Mouse (Mus musculus) ES-CJ7 (cell line): ENCODE measurements around the gene Spp2.
A peak's percentile ranks its signal among the peaks of the same experiment; 100 is the strongest.
"Not testable (repeated sequence)": the region's sequence is repeated elsewhere in the genome, so short reads cannot be mapped to it uniquely, and the experiment has no call there.

Experiments
- DNase-seq: peaks from one replicate; pipeline ENCODE4 v3.0.0; 2011; ENCODE audit warnings: low read depth, low spot score

Spp2 gene

DNA sequence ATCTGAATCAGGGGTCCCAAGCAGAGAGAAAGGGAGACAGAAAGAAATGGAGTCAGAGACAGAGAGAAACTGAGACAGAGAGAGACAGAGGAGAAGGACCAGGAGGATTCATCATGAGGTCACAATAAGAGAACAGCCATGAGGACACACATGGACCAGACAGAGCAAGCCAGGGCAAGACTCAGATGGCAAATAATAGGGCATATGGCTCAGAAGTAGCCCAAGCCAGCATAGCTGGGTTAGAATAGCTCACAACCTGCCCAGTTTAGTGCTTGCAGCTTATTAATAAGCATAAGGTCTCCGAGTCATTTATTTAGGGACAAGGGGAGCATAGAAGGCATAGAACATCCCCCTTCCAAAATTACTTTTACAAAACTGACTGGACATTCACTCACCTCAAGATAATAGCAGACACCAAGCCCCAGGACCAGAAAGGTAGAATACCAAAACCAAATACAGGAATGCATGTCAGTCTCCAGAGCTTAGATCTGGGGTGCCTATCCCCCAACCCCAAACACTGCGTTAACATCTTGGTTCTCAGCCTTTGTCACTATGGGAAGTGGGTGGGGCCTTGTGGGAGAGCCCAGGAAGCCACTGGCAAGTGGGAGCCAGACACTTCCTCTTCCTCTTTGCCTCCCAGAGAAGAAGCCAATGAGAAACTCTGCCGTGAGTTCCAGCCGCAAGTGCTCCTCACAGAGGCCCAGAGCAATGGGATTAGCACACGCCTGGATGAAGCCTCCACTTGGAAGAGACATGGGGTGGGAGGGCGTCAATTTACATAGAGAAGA is 26.5 kb downstream of the Spp2 start:
- no peak for DNase-seq

DNA sequence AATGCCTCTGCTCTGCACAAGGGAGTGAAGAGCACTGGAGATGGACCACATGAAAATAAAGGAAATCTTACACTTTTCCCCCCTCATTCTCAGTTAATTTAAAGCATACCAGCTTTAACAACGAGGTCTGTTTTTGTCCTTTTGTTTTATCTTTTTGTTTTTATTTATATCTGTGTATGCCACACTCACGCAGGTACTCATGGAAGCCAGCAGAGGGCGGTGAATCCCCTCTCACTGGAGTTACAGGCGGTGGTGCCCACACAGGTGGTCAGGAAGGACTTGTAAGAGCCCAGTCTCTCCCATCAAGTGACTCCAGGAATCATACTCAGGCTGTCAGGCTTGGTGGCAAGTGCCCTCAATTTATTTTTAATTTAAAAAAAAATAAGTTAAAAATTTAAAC is 27.3 kb downstream of the Spp2 start:
- peak; percentile 39 for DNase-seq

DNA sequence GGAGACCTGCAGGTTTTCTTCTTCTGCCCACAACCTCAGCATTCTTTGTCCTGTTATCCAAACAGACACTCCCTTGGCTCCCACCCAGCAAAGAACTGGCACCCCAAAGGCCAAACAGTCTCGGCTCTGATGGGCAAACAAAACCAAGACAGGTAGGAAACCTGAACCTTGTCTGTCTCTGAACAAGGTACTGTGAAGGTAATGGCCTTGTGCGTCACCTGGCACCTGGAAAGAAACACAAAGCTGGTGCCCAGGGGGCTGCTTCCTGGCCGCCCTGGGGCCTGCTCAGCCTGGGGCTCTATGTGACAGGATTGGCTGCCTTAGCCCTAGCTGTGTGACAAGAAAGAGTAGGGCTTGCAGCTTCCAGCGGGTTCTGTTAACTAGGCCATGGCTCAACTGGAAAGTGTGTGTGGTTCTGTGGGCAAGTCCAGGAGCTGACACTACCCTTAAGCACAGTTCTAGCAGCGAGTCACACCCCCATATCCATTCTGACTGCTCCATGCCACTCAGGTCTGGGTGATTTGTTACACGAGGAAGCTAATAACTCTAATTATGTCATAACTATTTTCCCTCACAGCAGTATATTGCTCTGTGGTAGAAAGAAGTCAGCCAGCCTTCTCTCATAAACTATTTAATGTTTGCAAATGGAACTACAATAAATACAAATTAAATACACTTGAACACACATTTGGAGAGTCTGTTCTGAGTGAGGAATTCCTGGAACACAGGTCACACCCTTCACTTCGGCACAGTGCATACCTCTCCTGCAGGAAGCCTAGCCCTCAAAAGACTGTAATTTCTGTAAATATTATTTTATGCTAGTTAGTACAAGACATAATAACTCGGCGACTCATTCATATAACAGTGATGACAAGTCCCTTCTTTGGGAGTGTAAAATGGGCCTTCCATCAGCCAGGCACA is 30.7 kb downstream of the Spp2 start:
- no peak for DNase-seq

DNA sequence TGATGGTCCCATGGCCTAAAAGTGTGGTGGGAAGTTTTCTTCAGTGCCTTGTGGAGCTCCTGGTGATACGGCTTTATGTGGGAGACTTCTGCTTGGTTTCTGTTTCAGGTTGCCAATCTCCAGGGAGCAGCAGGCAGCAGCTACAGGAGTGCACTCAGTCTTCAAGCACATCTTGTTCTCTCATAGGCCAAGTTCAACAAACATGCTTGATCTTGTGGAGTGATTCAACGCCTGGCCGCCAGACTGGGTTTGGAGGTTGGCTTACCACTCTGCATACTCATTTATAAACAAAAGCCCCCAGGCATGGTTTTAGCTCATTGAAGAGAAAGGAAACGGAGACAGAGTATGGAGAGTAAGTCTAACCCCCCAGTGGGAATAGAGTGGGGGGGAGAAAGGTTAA is 36.6 kb downstream of the Spp2 start:
- no peak for DNase-seq

DNA sequence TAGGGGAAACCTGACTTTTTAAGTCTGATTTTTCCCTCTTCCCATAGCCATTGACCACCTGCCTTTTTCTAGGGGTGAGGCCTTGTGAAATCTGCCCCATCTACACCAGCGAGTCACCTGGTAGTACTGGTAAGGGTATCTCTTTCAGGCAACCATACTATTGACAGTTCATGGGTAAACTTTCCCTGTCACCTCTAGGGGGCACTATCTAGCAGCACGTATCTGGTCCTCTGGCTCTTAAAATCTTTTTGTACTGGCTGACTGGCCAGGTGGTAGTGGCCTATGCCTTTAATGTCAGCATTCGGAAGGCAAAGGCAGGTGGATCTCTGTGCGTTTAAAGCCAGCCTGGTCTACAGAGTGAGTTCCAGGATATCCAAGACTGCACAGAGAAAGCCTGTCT is 38.6 kb downstream of the Spp2 start:
- DNase-seq, result peak; percentile 48

DNA sequence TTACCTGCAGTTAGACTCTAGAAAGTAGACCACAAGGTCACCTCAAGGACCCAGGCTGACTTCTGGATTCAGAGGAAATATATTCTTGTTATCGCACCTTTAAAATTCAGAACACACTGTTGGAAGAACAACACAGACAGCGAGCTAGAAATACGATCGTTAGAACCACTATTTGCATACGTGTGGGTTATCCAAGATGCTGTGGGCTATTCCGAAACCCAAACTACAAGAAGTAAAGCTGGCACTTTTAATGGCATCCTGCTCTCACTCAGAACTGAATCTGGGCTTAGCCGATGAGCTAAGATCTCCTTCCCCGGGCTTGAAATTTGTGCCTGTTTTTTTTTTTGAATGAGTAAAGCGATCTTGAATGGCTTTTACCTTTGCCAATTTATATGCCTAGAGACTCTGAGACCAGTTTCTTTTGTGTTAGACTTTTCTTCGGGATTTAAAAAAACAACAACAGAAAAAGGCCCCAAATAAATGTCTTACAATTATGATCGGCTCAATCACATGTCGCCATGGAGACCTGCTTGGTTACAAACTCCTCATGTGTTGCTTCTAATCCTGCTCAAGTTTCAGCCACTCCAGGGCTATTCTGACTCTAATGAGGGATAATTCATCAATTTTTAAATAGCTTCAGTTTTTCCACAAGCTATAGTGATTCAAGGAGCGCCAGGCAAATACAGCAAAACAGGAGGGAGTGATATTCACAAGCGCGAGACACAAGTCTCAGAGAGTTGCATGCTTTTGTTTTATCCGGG is 39.7 kb downstream of the Spp2 start:
- DNase-seq, result no peak

DNA sequence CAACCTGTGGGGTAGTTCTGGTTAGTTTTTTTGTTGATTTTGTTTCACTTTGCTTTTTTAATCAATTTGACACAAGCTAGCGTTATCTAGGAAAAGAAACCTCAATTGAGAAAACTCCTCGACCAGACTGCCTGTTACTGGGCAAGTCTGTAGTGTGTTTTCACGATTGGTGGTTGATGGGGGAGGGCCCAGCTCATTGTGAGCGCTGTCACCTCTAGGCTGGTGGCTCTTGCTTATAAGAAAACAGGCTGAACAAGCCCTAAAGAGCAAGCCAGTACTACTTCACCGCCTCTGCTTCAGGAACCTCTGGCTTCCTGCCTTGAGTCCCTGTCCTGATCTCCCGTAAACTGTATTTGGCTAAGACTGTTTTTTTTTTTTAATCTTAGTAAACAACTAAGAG is 40.7 kb downstream of the Spp2 start:
- no peak for DNase-seq

DNA sequence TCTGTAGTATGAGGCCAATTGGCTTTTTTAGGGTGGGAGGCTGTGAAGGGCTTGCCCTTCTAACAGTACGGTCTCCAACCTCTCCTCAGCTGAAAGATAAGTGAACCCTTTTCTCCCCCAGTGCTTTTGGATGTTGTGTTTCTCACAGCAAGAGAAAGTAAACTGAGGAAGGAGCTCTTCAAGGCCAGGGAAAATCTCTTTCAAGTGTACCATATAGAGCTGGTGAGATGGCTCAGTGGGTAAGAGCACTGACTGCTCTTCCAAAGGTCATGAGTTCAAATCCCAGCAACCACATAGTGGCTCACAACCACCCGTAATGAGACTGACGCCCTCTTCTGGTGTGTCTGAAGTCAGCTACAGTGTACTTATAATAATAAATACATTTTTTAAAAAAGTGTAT is 41.3 kb downstream of the Spp2 start:
- DNase-seq, result not testable (repeated sequence)

DNA sequence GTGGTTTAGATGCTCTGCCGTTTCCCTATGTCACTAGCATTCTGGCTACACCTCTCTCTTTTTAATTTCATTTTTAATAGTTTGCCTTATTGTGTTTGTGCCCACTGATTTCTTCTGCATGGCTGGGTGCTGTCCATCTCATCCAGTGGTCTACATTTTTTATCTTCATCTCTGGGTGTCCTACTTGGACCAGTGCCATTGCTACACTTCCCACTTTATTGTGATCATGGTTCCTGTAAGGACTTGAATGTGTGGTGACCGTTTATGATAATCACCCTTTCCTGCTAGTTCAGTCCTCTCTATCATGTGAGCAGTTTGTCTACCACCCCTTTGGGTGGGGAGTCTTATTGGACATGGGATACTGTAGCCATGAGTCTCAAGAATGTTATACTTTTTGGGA is 43.0 kb downstream of the Spp2 start:
- DNase-seq, result no peak

DNA sequence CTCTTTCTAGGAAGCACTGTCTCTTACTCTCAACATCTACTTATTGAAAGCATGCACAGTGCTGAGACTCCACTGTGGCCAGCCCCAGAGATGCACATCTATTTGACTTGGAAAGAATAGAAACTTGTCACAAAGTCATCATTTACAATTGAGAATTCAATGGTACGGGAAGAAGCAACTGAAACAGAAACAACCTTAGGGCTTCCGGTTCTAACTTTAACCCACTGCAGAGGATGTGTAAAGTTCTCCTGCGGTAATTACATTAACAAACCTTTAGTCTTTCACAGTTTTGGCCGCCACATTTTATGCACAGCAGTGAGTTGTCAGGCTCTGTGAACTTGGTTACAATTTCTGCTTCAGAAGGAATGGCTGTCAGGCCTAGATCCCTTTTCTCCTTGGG is 43.9 kb downstream of the Spp2 start:
- no peak for DNase-seq

DNA sequence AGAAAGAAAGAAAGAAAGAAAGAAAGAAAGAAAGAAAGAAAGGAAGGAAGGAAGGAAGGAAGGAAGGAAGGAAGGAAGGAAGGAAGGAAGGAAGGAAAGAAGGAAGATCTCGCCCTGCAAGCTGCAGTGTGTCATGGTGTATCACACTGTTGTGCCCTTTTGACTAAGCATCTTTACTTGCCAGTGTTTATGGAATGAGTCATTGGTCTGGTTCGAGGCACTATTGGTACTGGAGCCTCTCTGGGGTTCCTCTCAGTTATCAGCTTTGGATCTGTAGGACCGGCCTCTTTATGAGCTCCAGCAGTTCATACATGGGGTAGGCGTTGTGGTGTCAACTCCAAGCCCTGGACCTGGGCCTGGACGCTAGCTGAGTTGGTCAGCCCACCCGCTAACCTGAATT is 45.4 kb downstream of the Spp2 start:
- no peak for DNase-seq

DNA sequence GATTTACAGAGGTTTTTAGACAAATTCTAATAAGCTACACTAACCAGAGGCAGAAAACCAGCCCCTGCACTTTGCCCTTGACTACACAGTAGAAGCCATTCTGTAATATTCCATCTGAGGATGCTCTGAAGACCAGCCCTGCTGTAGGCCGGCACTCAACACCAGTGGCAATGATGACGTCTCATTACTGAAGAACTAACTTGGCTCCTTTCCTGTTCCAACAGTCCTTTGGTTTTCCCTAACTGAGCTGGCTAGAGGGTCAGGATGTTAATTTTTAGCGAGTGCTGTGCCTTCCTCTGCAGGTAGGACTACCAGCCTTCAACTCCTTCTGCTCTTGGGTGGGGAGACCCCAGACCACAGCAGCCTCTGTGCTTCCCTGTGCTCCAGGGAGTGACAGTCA is 47.9 kb downstream of the Spp2 start:
- DNase-seq, result no peak

DNA sequence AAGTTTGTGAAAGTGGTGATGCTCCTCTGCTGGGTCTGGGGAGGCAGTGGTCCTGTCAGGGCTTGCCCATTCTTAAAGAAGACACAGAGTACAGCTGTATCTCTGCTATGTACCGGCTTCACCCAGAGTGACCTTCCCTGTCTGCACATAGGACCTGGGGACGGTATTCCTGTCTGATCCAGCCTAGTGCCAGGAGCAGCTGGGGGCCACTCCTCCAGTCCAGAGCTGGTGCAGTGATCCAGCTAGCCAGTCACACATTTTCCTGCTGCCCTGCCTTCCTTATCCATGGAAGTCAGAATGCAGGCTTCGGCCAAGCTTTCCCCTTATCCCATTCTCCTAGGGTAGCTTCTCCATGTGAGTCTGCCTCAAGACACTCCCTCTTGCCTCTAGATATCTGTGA is 49.0 kb downstream of the Spp2 start:
- no peak for DNase-seq

DNA sequence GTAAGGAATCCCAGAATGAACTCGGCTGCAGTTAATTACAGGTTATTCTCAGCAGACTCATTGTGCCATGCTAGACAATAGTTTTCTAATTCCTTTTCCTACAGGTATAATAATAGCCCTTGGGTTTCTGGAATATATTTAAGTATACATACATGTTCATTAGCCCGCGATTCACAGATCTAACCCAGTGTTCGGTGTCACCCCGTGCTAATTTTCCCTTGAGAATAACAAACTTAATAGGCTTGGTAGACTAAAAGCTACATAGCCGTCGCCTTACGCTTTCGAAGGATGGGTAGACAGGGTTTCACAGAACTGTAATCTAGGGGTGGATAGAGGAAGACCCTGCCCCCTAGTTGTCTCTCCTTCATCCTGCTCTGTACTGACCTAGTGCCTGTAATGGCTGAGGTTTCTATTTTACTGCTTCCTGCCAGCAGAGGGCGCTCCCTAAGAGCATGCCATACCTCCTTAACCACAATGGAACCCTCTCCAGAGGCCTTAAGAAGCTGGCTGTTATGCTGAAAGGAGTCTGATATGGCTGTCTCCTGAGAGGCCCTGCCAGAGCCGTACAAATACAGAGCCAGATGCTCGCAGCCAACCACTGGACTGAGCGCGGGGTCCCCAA is 49.8 kb downstream of the Spp2 start:
- peak; percentile 94 for DNase-seq

DNA sequence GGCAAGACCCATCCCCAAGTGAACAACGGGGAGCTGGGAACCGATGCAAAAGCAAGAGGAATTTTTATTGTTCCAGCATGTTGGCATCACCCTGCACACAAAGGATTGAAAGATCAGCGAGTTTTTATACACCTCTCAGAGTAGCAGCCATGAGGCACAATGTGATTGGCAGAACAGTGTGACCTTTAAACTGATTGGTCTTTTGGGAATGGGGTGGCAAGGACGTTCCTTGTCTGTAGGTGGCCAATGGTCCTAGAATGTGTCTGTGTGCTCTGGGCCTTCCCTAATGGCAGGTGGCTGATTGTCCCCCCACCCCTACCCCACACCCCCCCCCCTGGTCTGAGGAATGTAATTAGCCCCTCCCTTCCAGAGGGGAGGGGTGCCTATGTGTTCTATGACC is 52.4 kb downstream of the Spp2 start:
- DNase-seq, result peak; percentile 65

DNA sequence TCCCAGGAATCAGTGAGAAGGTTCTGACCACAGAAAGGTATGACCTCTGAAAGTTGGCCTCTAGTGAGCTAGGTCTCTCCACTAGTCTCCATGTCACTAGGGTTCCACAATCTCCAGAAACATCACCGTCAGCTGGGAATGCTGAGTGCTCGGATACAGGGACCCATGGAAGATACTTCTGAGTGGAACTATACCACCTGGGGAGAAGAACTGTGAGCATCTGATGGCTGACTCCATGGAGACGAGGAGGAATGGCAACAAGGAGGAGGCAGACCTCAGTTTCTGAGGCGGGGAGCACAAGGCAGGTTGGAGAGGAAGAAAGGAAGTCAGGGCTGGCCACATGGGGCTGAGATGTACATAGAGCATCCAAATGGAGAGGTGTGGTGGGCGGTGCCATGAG is 52.9 kb downstream of the Spp2 start:
- DNase-seq, result no peak

DNA sequence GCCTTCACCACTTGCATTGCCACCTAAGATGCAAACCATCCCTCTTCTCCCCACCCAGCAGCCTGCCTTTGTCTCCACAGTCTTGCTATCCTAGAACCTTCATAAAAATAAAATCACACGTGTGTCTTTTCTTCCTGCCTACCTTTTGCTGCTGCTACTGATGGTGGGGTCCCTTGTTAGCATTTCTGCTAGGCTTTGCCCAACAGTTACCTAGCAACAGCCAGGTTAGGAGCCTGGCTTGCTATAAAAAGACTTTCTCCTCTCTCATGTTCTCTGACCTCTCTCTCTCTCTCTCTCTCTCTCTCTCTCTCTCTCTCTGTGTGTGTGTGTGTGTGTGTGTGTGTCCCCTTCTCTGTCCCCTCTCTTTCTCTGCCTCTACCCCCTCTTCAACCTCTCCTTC is 54.3 kb downstream of the Spp2 start:
- DNase-seq, result no peak

DNA sequence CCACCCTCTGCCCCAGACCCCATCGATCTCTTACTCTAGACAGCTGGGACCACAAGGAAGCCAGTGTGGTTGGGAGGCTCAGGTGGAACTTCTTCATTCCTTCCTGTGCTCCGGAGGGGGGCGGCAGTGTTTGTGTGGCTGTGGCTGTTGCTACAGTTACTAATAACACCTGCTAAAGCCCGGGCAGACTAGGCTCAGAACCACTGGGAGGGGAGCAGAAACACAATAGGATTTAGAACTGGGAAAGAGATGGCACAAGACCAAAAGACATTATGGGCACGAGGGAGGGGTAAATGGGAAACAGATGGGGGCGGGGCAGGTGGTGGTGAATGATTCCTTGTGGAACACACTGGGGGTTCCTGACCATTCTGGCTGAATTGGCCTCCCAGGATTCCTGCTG is 55.7 kb downstream of the Spp2 start:
- DNase-seq, result peak; percentile 40

DNA sequence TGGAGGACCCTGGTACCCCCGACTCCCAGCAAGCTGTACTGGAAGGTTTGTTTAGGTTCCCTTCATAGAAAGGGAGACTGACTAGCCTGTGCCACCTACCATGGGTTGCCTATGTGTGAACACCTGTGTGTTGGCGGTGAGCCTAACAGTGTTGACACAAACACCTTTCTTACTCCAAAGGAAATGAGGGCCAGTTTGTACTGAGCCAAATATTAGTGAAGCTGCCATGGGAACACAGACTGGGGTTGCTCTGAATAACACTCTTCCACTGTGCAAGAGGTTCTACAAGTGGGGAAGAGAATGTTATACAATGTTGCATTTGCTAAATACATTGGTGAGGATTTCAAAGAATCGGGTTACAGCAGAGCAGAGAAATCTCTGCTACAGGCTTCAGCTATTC is 56.5 kb downstream of the Spp2 start:
- no peak for DNase-seq

DNA sequence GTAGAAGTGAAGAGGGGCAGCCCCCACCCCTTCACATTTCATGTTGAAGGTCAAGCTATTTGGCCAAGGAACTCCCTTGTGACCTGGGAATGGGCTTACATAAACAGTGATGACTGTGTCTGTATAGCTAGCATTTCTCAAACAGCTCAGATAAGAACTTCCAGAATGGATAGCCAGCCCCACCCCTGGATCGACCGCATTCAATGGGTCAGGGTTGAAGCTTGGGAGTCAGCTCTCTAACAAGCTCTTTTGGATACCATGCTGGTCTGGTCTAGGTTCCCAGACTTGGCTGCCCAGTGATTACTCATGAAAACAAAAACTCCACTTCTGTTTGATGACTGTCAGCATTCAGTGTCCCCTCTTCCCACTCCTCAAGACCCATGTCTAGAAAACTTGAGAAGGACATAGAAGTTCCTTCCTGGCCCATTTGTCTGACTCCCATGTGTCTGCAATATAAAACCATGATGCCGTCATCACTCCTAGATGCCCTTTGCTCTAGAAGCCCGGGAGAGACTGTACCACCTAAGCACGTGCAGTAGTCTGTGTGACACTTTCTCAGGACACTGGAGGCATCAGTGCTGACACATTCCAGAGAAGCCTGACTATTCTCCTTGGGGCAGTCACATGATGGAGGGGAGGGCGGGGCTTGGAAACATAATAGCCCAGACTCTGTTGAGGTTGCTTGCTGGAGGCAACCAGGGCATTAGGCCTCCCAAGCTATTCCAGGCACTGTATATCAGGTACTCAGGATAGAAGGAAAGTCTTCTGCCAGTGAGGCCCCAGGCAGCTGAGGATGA is 57.5 kb downstream of the Spp2 start:
- DNase-seq, result peak; percentile 83

DNA sequence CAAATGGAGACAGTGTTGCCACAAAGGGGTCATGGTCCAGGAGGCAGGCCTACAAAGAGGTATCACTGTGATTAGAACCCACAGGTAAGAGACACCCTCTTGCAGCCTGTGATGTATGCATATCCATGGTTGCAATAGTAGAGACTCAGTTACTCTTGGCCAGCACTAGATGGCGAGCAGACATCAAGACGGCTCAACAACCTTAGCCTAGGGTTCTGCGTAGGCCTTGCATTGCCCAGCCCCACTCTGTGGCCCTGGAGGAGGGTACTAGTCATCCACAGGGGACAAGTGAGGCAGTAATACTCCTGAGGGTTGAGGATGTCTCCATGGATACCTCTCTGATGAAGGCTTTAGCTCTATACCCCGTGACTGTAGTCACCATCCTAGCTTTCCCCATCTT is 59.0 kb downstream of the Spp2 start:
- DNase-seq, result peak; percentile 73
